Mouse (Mus musculus): Measurements from ENCODE around the gene Anp32b. TPM values are rescaled to one million over a fixed set of nuclear protein-coding genes. Genes with fewer than 3 reads are reported as not detected.

The Anp32b gene
- total RNA-seq, 2 experiments from 2014 or later, result 312 to 1,527 TPM

DNA sequence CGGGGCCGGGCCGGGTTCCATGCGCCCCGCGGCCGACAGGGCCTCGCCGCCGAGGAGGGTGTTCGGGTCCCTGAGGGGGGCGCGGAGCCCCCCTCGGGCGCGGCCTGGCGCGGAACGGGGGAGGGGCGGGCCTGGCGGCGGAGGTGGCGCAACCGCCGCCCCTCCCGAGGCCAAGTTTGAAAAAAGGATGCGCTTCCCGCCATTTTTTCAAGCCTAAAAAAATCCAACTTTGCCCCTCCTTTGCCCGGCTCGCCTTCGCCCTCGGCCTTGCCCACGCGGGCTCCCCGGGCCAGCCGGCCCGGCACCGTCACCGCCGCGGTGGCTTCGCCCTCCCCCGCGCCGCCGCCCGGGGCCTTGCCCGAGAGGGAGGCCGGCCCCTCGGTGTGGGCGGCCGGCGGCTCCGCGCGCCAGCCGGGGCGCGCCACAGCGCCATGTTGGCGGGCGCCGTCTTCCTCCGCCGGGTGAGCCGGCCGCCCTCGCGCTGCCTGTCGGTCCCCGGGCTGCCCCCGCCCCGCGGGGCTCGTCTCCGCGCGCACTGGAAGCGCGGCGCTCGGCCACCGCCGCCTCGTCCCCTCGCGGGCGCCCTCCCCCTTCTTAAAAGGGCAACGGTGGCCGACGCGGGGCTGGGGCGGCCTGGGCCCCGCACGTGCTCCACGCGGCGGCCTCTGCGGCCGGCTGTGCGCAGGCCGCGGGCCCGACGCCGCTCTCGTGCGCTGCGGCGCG lies 1.2 kb downstream of the Anp32b start:
- ATAC-seq (replicated peaks; ENCODE audit: low FRiP score, poor library complexity, severe bottlenecking), result no peak

DNA sequence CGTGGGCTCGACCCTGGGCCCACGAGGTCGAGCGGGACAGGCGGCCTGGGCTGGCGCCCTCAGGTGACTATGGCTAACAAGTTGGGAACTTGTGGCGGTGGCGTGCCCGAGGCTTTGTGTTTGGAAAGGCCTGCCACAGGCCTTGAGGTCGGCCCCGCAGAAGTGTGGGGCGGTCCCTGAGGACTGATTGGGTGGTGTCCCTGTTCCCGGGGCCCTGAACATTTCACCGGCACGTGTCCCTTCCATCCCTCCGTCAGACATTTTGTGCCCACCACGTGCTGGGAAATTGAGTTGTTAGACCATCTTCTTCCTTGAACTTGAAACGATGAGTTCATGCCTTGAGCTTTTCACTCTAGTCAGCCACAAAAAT lies 1.8 kb downstream of the Anp32b start:
- ATAC-seq (replicated peaks; ENCODE audit: low FRiP score, poor library complexity, severe bottlenecking), result peak; percentile 47

DNA sequence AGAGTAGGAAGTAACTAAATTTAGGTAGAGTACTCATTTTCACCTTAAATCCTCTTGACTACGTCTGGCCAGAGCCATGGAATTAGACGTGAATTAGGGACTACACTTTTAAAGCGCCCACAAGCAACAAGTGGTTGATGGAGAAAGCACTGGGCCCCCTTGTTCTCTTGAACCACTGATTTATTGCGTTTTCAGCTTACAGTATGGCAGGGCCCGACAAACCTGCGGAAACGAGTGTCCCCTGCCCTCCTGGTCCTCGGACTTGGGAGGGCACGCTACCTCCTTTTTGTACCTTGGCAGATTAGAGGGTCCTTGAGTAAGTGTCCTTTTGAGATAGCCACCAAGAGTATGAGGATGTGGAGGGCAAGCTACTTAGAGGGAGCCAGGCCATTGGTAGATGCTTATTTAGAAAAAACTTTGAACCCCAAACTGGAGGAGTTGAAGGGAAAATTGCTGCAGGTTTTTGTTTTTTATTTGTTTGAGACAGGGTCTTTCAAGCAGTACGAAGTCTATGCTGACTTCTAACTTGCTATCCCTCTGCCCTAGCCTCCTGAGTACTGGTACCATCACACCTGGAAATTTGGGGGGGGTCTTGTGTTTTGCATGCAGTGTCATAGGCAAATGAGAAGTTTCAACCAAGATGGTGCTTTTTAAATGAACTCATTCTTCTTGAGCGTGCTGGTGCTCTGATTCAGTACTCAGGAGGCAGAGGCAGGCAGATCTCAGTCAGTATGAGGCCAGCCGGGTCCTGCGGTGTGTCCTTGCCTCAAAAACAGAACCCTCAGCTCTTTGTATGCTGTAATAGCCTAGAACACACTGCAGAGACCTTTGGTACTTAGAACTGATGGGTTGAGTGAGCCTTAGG lies 2.4 kb downstream of the Anp32b start:
- ATAC-seq (replicated peaks; ENCODE audit: low FRiP score, poor library complexity, severe bottlenecking), result no peak

DNA sequence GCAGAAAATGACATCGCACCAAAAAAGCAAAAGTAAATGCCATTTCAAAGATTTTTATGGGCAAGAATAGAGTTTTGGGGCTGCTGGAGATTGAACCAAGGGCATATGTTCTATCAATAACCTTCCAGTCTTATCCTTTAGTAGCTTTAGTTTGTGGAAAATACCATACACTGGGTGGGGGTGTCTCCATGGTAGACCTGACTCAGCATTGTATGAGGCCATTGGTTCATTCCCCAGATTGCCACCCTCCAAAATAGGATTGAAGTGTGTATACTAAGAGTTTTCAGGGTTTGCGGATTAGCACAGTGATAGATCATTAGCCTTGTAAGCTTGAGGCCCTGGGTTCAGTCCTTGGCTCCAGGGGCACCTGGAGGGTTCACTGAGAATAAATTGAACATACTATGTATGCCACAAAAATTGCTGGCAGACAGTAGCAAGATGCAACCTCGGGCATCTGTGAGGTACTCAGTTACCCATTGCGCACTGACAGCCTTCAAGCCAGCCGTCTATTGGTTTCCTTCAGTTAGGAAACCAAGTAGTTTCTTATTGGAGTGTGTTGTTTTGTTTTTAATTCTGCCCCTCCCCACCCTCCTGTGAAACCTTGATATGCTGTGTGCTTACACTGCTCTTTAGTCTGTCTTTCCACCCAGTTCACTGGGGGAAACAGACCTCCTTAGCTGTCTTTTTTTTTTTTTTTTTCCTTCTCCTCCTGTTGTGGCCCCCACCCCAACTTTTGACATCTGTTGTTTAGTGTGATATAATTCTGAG lies 3.6 kb downstream of the Anp32b start:
- peak; percentile 52 for ATAC-seq (replicated peaks; ENCODE audit: low FRiP score, poor library complexity, severe bottlenecking)

DNA sequence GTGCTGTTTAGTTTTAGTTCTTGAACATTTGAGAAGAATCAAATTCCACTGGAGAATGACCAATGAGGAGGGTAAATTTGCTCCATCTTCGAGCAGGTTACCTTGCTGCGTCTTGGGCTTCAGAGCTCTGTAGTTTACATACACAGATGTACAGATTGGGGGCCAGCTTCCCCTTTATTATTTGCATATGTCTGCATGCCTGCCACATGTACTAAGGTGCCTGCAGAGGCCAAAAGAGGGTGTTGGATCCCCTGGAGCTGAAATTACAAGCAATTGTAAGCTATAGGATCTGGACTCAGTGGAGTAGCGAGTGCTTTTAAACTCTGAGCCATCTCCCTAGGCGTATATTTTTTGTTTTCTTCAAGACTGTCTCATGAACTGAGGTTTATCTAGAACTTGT lies 6.1 kb downstream of the Anp32b start:
- ATAC-seq (replicated peaks; ENCODE audit: low FRiP score, poor library complexity, severe bottlenecking), result no peak

DNA sequence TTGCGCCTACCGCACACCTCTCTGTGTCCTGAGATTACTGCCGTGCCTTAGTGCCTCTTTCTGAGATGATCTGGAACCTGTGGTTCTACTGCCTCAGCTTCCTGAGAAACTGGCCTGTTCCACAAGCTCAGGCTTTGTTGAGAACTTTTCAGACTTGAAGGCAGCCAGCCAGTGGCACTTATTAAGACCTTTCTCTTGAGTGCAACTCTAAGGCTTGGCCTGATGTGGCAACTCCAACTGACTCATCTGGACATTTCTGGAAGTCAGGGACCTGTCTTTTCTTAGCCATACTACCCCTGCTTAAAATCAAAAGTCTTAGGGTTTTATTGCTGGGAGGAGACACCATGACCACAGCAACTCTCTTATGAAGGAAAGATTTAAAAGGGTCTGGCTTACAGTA lies 6.5 kb downstream of the Anp32b start:
- ATAC-seq (replicated peaks; ENCODE audit: low FRiP score, poor library complexity, severe bottlenecking), result no peak

DNA sequence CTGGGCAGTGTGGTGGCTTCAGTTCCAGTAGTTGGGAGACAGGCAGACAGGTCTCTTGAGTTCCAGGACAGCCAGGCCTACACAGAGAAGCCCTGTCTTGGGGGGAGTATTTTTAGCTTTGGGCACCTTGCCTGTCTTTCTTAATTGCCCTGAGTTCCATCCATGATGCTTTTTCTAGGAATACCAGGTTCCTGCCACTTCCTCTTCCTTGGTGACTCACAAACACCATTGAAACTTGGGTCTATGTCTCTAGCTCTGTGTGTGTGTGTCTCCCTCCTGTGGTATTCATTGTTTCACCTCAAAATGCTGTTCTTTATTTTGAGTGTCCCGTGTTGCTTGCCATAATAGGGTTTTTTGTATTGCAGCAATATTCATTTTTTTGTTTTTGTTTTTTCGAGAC lies 7.7 kb downstream of the Anp32b start:
- ATAC-seq (replicated peaks; ENCODE audit: low FRiP score, poor library complexity, severe bottlenecking), result no peak

DNA sequence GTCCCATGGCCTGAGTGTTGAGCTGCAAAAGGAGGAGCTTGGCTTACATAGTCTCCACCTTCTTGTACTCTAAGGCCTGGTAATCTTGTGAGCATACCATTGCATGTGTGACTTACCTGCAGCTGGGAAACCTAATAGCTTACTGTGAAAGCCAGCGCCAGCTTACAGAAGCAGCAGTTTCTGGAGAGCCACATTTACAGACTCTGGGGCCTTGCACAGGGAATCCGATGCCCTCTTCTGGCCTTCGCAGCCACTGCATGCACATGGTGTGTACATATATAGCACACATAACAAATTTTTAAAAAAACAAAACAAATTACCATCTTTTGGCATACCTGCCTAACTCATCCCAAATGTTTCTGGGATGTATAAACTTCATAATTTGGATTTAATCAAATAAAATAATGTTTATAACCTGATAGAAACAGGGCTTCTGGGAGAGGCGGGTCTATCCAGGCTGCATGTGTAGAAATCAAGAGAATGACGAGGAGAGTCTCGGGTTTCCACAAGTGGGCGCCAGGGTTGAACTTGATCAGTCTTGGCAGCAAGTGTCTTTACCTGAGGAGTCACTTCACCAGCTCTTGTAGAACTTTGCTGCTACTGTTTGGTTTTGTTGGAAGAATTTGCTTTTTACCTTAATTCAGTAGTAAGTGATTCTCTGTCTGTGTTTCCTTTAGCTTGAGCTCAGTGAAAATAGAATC lies 12.6 kb downstream of the Anp32b start:
- ATAC-seq (replicated peaks; ENCODE audit: low FRiP score, poor library complexity, severe bottlenecking), result peak; percentile 76

DNA sequence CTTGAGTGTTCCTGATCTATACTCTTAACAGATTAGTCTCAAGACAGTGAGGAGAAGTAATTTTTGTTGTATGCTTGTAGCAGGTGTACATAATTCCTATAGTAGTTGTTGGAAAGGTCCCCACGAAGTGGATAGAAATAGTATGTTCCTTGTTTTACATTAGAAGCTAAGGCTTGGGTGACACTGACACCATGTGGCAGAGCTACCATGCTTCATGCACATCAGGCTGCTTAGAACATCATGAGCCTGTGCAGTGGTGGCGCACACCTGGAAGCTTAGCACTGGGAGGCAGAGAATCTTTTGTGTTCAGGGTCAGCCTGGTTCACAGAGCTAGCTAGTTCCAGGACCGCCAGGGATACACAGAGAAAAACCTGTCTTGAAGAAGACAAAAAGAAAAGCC lies 15.0 kb downstream of the Anp32b start:
- ATAC-seq (replicated peaks; ENCODE audit: low FRiP score, poor library complexity, severe bottlenecking), result no peak

DNA sequence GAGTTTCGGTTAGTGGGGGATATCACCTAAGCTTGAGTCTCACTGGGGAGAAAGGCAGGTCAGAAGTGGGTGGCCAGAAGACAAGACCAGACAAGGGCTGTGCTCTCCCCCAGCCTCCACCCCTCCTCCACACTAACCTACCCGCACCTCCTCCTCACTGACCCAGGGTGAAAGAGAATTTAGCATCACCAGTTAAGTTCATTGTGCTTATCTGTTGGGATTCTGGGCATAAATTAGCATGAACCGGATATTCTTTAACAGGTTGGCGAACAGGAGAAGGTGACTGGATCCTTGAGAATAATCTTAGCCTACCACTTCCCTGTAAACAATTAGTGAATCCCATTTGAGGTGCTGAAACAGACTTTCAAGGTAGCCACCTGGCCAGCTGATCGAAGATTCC lies 24.4 kb downstream of the Anp32b start:
- no peak for ATAC-seq (replicated peaks; ENCODE audit: low FRiP score, poor library complexity, severe bottlenecking)

DNA sequence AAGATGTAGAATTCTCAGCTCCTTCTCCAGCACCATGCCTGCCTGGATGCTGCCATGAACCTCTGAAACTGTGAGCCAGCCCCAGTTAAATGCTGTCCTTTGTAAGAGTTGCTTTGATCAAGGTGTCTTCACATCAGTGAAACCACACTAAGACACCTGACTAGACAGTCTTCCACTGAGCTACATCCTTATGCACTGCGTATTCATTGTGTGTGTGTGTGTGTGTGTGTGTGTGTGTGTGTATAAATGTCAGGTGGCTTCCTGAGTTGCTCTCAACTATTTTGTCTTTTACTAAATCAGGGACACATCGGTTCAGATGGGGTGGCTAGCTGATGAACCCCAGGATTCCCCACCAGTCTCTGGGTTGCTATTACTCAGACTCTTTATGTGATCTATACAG lies 28.4 kb downstream of the Anp32b start:
- ATAC-seq (replicated peaks; ENCODE audit: low FRiP score, poor library complexity, severe bottlenecking), result no peak

DNA sequence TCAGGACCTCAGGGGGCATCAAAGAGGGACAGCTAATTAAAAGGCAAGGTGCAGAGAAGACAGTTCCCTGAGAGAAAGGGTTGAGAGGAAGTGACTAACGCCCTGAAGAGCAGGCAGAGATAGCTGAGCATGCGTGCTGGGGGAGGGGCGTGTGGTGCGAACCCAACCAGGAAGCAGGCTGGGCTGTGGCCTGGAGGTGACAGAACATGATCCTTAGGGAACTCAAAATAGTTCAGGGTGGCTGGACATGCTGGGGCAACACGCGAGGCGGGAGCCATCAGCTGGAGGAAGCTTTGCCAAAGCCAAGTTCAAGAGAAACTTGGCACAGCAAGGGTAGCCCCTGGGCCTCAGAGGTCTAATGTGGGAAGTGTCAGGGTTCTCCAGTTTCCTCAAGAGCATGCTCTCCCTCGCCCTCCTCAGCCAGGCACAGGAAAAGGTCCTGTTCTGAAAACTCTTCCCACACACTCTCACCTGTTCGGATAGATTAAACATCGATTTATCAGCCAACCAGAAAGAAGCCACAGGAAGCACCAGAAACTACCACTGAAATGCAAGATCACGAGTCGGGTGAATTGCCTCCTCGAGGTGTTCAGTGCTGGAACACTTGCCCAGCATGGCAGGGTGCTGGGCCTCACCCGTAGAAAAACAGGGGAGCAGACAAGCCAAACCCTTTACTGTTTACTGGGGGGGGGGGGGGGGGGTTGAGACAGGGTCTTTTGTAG lies 35.2 kb downstream of the Anp32b start:
- ATAC-seq (replicated peaks; ENCODE audit: low FRiP score, poor library complexity, severe bottlenecking), result no peak

DNA sequence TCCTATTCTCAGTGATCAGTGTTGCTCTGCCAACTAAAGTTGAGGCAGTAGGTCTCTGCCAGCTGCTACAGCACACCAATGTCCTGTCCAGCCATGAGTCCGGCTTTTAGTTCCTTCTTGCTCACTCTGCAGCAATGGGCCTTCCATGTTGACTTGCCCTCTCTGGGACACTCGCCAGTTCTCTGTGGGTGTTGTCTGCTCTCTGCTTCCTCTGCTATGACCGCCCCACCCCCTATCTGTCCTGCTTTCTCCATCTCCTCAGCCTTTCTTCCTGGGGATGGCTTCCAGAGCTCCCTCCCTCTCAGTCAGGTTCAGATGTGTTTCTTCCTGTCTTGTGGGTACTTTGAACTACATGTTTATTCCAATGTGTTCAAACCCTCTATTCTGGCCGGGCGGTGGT lies 36.6 kb downstream of the Anp32b start:
- no peak for ATAC-seq (replicated peaks; ENCODE audit: low FRiP score, poor library complexity, severe bottlenecking)

DNA sequence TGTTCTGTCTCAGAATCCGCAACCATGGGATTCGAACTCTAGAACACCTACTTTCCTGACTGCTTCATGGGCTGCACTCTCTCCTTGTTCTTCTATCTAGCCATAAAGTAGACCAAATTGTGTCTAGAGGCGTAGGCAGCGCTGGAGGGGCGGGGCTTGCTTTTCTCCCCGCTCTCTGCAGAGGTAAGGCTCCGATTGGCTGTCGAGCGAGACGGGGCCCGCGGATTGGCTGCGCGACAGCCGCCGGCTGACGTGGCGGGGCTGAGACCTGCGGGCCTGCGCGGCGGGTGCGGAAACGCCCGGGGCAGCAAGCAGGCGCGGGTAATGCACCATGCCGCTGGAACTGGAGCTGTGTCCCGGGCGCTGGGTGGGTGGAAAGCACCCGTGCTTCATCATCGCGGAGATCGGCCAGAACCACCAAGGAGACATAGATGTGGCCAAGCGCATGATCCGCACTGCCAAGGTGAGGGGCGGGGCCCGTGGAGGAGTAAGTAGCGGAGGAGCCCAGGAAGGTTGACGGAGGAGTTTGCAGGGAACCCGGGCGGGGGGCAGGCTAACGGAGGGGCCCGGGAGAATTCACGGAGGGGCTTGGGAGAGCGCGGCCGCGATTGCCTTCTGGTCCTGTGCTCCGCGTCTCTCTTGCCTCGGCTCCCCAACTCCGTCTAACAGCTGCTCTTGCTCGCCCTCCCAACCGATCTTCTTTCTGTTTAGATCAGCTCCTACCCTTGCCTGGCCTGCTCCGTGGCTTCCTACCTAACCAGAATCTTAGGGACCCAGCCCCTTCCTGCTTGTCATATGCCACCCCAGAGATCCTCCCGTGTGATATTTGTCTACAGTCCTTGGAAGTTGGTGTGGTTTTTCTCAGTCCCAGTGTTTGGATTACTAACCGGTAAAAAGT lies 38.6 kb downstream of the Anp32b start, which contains the start of gene Nans:
TSS of gene Nans (plus strand) at position 221 of the 898 bp plus-strand sequence.
- ATAC-seq (replicated peaks; ENCODE audit: low FRiP score, poor library complexity, severe bottlenecking), result peak; percentile 97

DNA sequence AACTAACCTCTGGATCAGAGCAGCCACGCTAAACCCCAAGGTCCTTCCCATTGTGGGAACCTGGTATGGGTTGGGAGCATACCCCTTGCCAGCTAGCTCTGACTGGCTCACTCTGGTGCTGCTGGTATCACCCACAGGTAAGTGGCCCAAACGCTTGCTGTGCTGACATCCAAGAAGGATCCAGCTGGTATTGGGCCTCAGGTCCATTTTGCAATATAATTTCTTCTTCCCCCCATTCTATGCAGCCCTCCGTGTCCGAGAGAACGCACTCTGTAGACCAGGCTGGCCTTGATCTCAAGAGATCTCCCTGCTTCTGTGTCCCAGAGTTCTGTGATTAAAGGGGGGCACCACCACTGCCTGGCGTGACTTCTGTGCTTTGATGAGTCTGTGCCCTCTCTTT lies 42.4 kb downstream of the Anp32b start:
- ATAC-seq (replicated peaks; ENCODE audit: low FRiP score, poor library complexity, severe bottlenecking), result no peak

DNA sequence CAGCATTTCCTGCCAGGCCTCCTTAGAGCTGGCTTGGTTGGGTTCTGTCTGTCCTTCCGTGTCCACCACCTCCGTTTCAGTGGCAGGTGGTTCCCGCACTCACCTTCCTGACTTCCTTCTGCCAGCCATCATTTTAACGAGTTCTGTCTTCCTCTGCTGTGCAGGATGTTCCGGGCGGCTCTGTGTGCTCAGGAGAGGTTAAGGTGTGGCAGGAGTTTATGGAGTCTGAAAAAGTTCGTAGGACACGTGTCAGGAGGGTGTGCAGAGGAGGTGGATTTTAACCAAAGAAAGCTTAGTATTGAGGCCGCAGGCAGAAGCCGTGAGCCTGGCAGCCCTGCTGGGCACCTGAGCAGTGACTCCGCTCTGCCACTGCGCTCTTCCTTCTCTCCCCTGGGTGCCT lies 44.8 kb downstream of the Anp32b start:
- no peak for ATAC-seq (replicated peaks; ENCODE audit: low FRiP score, poor library complexity, severe bottlenecking)

DNA sequence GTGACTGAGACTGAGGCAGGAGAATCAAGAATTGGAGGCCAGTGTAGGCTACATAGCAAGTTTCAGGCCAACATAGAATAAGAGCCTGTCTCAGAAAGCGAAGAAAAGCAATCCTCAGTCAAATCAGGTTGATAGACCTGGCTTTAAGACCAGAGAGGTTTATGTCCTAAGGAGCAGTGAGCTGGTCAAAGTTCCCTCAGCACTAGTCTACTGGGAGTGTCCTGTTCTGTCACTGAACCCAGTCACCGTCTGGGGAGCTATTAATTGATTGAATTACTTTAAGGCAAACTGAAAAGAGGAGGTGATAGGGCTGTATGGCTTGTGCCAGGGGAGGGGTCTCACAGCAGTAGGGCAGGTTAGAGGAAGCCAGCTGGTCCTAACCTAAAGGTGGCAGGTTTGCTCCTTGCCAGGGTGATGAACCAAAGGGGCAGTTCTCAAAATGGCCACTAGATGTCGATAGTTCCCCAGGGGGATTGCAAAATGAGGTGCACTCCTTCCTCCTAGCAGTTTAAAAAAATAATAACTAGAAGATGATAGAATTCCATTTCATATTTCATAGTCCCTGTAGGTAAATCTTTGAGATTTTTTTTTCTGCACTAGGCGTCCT lies 46.7 kb downstream of the Anp32b start:
- ATAC-seq (replicated peaks; ENCODE audit: low FRiP score, poor library complexity, severe bottlenecking), result peak; percentile 78

DNA sequence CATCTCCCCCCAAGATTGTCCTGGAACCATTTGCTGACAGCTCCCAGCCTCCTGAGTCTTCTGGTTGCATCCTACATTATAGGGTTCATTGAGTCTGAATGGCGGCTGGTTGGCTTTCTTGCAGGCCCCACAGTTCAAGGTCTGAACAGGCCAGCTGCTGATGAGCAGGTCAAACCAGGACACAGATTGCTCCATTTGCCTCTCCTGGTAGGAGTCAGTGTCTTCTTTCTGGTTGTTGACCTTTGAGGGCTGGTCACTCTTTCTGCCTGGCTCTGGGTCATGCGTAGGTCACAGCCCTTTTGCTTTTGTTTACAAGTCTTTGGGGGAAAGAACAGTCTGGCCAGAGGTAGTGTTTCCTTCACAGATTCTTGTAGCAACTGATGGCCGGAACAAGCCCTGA lies 47.8 kb downstream of the Anp32b start:
- ATAC-seq (replicated peaks; ENCODE audit: low FRiP score, poor library complexity, severe bottlenecking), result no peak

All from erythroid progenitor cell, adult 5-6 weeks (primary cell).